Mouse (Mus musculus): ENCODE measurements around the gene Susd2.

Gene Susd2

DNA sequence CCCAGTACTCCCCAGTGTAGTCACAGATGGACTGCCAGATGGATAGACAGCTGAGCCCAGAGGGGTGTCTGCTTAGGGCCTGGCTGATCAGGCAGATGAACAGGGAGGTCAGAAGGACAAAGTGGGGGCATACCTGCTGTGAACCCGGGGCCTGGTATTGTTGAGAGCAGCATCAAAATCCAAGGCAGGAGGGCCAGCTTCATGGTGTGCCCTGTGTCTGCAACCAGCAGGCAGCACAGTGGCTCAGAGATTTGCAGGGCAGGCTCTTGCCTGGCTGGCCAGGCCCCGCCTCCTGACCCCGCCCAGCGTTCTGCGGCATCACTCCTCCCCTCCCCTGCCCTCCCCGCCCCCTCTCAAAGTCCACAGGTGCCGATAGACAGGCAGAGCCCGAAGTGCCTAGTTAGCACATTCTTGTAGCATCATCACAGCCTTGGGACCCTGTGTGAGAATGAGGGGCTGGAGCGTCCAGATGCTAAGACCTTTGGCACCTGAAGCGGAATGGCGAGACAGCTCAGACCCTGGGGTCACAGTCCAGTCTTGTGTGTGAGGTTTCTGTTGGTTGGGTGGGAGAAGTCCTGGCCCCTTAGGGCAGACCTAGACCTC lies at the start of gene Susd2:
Gene Susd2, minus strand, starts transcription at position 268 of the 603 bp plus-strand sequence.
- DNase-seq (ENCODE audit: low read depth, low spot score), result peak; percentile 70

DNA sequence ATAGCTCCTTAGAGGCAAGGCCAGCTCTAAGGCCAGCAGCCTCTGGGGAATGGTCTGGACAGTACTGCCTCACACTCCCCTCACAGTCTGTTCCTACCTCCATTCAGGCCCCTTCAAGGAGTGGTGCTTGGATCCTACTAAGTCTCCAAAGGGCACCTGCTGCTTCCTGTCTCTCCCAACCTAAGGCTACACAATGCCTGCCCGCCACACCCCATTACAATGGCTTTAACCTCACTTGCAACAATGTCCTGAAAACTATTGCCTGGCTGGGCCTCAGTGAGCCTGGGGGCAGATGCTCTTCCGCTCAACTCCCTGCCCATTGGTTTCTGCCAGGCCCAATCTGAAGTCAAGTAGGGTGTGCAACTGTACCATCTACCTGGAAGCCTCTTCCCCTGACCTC lies 44.8 kb upstream of the Susd2 start:
- DNase-seq (ENCODE audit: low read depth, low spot score), result no peak

DNA sequence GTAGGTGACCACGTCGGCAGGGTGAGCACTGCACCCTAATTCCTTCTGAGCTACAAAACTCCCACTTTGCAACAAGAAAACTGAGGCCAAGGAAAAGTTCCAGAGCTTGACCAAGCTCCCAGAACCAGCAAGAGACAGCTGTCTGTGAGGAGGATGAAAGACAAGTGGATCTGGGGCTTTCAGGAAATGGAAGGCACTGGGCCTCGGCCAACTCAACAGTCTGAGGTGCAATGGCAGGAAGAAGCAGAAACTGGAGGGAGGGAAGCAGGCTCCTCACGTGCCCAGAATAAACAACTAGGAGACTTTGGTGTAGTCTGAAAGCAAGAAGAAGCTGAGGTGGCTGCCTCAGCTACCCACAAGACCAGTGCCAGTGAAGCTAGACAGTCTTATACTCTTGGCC lies 42.9 kb upstream of the Susd2 start:
- DNase-seq (ENCODE audit: low read depth, low spot score), result no peak

DNA sequence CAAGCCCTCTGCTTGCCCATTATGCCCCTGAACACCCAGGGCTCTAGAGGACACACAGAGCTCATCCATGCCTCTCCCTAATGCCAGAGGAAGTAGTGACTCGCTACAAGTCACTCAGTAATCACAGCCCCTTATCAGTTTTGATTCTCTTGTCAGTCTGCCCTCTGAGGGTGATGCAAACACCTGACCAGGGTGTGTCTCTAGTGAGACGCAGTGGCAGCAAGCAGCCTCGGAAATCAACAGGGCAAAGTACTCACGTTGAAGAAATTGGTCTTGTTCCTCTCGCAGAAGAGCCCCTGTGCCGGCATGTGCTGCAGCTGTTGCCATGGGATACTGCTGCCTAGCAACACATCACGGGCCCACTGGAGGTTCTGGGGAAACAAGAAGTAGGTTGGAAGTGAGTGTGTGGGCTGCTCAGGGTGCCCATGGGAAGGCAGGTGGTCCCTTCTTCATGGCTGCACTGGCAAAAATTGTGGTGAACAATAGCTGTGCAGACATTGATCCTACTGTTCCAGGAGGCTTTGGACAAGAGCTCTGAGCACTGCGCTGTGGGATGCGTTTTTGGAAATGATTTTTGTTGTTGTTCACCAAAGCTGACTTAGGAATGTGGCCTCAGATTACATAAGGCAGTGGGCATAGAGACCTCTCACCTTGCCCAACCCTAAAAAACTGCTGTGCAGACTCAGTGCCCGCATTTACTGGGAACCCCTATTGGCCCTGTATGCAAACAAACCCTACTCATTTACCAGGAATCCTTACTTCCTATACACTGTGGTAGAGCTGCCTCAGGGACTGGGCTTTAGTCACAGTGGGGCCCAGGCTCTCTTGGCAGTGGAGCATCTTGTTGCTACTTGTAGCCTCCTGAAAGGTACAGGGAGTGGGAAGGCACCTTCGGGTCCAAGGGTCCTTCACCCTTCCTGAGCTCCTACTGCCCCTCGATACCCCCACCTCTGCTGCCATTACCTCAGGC lies 40.5 kb upstream of the Susd2 start:
- DNase-seq (ENCODE audit: low read depth, low spot score), result no peak

DNA sequence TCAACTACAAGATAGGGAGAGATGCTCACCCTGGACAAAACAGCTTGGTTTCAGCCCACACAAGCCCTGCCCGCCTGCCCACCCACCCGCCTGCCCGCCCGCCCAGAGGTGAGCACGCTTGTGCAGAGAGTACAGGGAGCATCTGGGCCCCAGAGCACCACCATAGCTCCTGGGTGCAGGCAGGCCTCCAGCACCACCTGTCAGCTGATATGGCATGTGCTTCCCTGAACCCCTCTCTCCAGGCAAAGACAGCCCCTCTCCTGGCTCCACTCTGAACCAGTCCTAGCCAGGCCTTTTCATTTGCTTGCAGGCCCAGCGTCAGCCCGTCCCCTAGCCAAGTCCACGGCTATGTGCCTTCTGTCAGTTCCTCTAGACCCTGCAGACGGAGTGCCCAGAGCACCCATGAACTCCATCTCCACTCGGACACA lies 36.8 kb upstream of the Susd2 start:
- DNase-seq (ENCODE audit: low read depth, low spot score), result no peak

DNA sequence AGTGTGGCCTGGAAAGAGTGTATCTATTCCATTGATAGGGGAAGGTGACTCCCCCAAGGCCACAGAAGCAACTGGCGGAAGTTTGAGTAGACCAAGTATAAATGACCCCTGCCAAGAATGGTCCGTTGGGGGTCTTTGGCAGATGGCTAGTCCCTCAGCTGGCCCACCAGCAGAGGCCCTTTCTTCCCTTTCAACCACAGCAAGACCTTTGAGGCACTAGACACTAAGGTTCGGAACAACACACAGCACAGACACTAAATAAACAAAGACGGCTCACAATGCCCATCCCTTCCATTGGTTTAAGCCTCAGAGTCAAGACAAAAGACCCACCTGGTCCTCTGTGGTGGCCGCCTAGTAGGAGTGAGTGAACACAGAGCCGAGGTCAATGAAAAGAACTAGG lies 35.4 kb upstream of the Susd2 start:
- DNase-seq (ENCODE audit: low read depth, low spot score), result no peak

DNA sequence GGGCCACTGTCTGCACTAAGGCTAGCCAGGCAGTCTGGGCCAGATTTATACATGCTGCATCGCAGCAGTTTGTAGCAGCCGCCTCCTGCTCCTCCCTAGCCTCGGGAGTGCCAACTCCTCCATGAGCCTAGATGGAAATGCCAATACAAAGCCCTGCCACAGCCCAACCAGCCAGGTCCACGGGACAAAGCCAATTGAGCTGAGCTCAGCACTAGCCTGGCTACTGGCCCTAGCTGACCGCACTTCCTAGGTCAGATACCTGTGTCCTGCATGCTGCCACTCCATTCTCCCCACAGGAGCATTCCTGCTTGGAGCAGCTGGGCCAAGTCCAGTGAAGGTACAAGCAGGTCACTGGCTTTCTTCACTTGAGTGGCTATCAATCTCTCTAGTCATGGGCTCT lies 34.2 kb upstream of the Susd2 start:
- no peak for DNase-seq (ENCODE audit: low read depth, low spot score)

DNA sequence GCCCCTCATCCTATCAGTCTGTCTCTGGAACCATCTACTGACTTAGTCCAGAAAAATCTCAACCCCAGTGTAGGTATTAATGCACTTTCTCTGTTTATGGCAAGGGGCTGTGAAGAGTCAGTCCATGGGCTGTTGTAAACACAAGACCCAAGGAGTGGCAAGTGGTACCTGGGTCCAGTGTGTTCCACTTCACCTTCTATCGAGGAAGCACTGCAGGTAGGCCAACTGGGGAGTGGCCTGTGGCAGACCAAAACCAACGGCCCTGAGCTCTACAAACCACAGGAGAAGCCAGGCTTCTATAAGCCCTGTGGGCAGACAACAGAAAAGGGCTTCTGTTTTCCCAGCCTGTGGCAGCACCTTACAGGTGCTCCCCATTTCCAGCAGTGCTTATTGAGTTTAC lies 33.8 kb upstream of the Susd2 start:
- no peak for DNase-seq (ENCODE audit: low read depth, low spot score)

DNA sequence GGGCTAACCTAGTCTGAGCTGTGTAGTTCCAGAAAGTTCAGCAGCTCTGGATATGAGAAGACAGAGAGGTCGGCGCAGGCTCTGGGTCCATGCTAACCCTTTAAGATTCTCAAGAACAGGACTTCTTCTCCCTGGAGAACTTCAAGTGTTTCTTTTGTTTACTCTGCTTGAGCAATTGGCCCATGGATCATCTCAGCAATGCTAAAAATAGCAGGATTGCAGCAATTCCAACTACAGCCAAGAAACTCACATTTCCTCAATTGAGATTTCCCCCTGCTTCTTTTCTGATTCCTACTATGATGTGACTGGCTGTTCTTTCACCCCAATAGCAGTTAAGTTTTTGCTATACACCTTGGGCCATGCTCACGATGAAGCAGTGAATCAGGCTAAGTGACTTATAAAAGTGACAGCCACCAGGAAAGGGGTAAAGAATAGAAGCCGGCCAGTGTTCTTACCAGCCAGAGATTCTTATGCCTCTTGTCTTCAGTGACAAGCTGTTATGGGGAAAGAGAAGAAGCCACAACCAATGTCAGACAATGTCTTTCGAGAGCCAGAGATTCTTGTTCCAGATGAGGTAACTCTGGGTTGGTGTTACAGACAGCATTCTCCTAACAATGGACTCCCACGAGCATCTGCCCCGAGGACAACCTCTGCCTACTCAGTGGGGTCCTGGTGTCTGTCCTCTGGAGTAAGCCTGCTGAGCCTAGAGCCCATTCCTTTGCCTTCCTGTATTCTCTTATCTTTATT lies 33.2 kb upstream of the Susd2 start:
- DNase-seq (ENCODE audit: low read depth, low spot score), result no peak

DNA sequence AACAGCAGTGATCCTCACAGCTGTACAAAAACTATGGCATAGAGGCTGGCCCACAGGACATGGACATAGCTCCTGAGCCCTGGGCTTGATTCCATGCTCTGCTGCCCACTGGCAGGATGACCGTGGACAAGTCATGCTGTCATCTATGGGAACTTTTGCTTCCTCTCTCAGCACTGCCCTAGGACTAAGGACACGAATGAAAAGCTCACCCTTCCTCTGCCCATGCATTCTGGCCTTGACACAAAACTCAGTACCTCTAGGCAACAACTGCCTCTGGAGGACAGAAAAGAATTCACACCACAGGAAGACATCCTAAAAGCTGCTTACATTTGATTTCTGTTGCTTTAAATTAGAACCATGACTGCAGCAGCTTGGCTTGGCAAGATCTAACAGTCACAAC lies 32.5 kb upstream of the Susd2 start:
- DNase-seq (ENCODE audit: low read depth, low spot score), result no peak

DNA sequence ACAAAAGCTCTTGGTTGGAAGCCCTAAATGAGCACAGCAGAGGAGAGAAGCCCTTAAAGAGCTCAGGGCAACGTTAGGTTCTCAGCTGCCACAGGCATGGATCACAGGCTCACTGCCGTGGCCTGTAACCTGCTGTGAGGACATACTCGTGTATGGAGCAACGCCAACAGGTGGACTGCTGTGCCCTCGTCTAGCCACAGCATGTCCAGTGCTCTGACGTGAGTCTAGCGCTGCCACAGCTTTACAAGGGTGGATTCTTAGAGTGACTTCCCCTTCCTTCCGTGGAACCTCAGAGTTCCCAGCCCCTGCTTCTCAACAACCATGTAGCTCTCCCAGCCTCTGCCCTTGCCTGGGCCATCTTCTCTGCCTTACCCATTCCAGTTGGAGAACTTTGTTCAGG lies 31.8 kb upstream of the Susd2 start:
- no peak for DNase-seq (ENCODE audit: low read depth, low spot score)

DNA sequence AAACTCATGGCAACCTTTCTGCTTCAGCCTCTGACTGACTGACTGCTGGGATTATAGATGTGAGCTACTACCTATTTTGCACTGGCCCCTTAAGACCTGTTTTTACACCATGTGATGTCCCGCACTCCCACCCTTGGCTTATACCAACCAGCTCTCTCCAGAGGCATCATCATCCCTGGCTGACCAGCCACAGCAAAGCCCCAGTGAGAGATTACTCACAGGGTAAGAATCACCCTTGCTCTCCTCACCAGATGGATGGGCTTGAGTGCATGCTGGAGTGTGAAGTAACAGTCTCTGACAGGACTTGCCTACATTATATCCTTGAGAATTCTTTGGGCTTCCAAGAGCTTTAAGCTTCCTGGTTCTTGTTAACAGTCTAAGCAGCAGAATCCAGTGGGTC lies 26.1 kb upstream of the Susd2 start:
- DNase-seq (ENCODE audit: low read depth, low spot score), result no peak

DNA sequence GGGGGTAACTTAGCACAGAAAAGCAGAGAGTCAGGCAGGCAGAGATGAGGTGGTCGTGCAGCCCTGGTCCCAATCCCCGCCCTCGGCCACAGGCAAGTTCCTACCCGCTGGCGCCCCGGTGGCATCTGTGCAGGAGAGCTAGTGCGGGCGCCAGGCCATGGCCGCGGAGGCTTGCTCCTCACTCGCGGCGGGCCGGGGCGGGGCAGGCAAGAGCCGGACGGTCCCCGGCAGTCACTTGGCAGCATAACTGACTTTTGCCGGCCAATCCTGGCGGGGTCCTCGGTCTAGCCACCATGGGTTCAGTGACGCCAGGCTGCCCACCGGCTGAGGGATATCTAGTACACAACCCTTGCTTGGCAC lies 24.1 kb upstream of the Susd2 start:
- DNase-seq (ENCODE audit: low read depth, low spot score), result no peak

DNA sequence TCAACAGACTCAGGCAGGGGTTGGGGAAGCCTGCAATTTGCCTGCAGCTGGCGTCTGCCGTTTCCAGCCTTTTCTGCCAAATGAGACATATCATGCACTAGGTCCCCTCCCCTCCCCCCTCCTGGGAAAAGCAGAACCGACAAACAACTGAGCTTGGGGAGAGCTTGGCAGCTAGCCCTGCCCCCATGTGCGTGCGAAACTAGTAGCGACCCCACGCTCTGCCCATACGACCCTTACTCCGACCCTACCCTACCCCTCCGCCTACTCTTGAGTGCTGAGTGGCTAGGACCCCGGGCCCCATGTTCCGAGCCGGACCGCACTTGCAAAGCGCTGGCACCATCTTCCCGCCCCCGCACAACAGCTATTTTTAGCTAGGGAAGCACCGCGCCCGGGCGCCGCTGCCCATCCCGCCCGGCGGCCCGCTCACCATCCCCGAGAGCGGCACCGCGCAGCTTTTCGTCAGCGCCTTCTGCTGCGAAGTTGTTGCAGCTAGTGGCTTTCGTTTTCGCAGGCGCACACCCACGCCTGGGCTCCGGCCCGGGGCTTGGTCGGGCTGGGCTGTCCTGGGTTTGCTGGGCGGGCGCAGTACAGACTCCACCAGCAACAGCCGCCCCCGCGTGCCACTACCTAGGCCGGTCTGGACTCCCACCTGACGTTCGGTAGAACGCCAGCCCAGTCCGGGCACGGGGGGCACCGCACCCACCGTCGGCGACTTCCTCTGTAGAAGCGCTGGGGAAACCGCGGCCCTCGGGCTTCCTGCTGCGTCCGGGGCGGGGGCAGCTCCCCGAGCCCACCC lies 23.5 kb upstream of the Susd2 start:
- no peak for DNase-seq (ENCODE audit: low read depth, low spot score)

DNA sequence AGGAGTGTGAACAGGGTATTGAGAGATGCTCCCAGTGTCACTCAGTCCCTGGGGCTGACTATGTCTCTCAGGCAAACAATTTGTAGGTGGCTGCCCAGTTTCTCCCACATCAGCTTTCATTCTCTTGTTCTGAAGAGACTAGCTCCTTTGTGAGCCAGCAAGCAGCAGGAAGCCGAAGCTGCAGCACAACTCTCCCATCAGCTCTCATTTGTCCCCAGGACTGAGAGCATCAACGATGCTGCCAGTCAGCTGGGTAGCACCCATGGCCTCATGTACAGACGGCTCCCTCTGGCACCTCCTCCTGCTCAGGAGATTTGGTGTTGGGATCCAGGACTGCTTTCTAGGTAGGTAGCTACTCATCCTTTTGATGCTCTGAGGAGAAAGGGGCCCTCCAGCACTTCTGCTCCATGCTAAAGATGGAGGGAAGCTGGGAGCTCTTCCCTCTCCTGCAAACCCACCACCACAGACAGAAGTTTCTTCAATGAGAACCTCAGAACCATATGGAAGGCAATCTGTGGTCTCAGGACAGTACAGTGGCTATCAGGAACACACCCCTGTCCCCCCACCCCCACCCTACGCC lies 22.7 kb upstream of the Susd2 start:
- DNase-seq (ENCODE audit: low read depth, low spot score), result no peak

DNA sequence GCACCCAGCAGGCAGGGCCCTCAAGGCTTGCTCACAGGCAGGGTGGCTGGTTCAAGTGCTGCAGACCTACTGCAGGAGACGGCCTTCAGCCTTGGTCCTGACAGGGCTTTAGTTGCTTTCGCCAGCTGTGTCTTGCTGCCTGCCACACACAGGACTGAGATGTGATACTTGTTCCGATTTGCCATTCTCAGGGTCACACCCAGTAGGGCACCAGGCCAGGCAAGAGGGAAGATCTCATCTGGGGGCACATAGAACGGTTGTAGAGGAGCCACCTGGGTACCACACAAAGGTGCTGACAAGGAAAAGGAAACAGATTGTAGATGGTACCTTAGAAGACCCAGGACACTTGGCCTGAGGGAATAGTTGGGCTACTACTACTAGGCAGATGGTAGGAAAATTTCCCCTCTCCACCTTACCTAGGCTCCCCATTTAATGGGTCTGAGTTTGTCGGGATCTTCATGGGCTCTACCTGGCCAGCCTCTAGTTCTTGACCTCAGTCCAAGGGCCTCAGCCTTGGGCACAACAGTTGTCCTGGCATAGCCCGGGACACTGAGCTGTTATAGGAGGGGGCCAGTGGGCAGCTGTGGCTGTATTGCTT lies 21.0 kb upstream of the Susd2 start:
- DNase-seq (ENCODE audit: low read depth, low spot score), result no peak

DNA sequence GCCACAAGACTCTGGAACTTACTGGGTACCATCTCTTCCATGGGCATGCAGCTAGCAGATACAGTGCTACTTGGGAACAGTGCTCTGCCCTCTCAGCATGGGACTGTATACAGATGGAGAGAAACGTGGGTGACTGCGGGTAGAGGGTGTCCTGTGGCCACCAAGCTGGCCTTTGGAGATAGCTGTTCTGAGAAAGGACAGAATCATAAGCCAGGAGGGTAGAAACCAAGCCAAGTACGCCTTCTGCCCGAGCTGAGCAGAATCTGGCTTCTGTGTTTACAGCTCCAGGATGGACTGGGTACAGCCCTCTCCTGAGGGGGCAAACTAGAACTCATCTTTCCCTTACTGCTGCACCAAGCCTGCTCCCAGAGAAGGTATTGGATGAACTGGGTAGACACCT lies 18.8 kb upstream of the Susd2 start:
- no peak for DNase-seq (ENCODE audit: low read depth, low spot score)

DNA sequence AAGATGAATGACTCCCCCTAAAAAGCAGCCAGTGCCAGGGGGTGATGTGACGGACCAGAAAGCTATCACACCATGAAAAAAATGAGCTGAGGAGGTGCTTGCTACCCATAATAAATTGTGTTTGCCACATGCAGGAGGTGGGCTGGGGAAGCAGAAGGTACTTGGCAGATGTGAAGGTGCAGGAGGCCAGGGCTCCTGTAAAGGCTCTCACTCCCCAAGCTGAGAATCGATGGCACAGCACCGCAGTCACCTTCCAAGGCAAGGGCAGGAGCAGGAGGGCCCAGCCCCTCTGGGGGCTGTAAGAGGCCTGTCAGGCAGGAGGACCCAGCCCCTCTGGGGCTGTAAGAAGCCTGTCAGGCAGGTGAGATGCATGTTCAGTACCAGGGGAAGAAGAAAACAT lies 18.1 kb upstream of the Susd2 start:
- no peak for DNase-seq (ENCODE audit: low read depth, low spot score)

DNA sequence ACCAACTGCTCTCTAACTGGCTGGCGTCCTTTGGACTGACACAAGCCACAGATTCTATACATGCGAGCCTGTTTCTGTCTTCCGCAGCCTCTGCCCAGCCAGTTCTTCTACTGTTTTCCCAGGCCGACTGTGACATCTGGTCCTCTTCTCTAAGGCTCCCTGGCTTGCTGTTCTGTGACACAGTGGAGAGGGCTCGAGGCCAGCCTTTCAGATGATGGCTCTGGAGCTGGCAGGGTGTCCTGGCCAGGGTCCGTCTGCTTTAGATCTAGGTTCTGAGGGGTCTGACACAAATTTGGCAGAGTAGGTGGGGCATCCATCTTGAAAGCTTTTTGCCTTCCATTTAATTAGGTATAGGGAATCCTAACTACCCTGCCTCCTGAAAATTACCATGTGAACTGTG lies 17.6 kb upstream of the Susd2 start:
- DNase-seq (ENCODE audit: low read depth, low spot score), result no peak

DNA sequence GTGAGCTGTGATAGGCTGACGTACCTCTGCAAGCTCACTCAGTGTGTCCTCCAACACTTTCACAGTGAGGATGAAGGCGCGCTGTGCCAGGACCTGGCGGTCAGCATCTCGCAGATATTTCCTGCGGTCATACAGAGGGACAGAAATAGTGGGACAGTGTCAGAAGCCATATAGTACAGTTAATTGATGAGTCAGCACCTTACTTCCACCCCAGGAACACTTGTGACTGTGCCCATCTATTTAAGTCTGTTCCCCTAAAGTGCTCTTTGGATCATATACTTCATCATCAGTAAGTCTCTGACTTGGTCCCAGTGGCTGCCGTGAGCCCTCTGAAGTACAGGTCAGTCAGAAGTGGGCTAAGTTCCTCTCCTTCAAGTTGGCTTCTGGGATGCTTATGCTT lies 14.0 kb upstream of the Susd2 start:
- no peak for DNase-seq (ENCODE audit: low read depth, low spot score)

DNA sequence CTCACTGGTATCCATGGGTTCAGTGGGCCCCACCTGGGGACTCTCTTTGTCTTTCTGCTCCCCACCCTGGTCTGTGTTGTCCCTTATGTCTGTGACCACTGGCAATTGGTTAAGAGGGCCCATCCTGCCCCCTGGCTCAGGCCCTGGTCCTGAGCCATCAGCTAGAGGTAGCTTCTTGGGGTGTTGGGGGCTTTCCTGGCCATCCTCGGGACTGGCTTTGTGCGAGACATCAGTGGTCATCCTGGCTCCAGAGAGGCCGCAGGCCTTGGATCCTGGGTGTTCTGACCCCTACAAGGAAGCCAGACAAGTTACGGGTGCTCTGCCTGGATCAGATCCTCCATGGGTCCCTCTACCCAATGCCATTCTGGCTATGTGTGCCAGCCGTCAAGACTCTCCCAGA lies 13.4 kb upstream of the Susd2 start:
- no peak for DNase-seq (ENCODE audit: low read depth, low spot score)

All from WW6 (cell line).